Mouse (Mus musculus) embryonic fibroblast, embryonic 13.5 days (primary cell): ENCODE results near the gene Cpne5.

Experiments
- CTCF ChIP-seq: IDR thresholded peaks from 2 replicates; pipeline ENCODE4 v1.5.1; 2011; ENCODE audit warnings: mild to moderate bottlenecking, control low read depth, low read length, moderate library complexity, borderline replicate concordance; ENCODE audit not compliant: insufficient read depth
- POLR2A ChIP-seq: IDR thresholded peaks from 2 replicates; pipeline ENCODE4 v1.6.1; 2011; ENCODE audit warnings: low read depth, mild to moderate bottlenecking, control low read depth, low read length, moderate library complexity

GRCm38 (mm10) chr17:29155355-29156135, 82.4 kb downstream of the Cpne5 start:
- TF ChIP-seq CTCF (no peak), POLR2A (no peak)
